Mouse (Mus musculus): ENCODE results near the gene Cdip1. TPM values are rescaled to one million over a fixed set of nuclear protein-coding genes. Genes with fewer than 3 reads are reported as not detected.

Gene Cdip1
- total RNA-seq, 2 experiments from 2014 or later: 188 to 191 TPM

- peak in 1 of 2 experiments; percentile 30 for DNase-seq (ENCODE audit: low spot score in 2 of 2)
Observed at GRCm38 (mm10) chr16:4722128-4722914, 67.8 kb downstream of the Cdip1 start.

DNA sequence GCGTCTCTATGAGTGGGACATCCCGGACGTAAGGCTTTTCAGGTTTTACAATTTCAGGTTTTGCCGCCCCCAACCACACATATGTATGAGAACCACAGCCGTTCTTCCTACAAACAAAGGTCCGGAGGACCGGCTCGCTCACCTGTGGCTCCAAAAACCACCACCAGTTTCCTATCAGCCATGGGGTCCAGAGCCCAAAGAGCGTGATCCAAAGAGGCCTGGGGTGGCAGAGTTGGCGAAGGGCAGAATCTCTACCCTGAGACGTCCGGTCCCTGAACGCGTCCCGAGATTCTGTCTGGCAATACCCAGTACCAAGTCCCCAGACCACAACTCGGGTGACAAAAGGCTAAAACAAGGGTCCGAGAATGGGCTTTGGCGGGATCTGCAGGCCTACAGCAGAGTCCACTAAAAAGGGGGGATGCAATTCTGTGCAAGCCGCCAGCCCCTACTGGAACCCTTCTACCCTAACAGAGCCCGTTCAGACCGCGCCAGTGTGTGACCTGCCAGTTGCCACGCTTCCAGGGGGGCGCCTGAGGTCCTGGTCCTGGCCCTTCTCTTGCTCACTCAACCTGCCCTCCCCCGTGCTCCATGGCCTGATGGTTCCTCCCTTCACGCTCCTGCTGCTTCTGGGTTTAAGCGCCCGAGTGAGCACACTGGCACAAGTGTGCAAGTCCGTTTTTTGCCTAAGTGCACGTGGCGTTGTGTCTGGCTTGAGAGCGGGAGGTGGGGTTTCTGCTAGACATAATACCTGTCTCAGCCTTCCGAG lies 71.2 kb downstream of the Cdip1 start, which contains the start of gene Nmral1:
Gene Nmral1, minus strand, starts transcription at position 604 of the 766 bp plus-strand sequence.
- peak; percentile 60 to 73 for DNase-seq (ENCODE audit: low spot score in 2 of 2)

GRCm38 (mm10) chr16:4717866-4718265 lies 72.2 kb downstream of the Cdip1 start:
- no peak for DNase-seq (ENCODE audit: low spot score in 2 of 2)

DNA sequence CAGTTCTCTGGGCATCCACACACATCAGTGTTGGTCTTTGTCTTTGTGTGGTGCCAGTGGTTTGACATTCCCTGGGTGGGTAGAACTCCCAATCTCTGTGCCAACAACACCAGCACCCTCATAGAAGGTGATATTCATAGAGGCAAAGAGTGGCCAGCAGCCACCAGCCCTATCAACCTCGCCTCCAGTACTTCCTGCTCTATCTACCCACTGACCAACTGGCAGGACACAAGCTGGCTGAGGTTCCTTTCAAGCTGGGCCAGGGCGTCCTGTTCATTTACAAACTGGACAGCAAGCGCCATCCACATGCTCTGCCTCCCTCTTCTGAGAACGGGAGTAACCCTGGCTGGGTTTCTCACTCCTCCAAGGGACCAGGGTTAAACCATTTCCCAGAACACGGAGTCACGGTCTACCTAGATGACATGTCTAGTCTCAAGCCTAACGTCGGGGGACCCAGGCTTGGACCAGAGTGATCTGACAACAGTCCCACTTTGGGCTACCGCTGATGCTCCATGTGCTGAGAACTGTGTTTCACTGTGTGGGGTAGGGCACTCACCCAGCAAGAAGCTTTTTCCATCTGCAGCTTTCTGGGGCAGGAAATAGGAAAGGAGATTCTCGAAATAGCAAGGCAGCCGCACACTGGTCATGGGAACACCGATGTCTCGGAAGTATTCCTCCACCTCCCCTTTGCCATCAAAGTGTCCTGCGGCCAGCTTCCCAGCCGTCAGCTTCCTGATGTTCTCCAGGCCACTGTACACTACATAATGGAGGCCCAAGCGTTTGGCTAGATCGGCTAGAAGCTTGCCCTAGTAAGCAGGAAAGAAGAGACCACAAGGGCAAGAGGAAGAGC lies 76.0 kb downstream of the Cdip1 start:
- no peak for DNase-seq (ENCODE audit: low spot score in 2 of 2)

- DNase-seq (ENCODE audit: low spot score in 2 of 2): no peak
Observed at GRCm38 (mm10) chr16:4711173-4711572, 78.9 kb downstream of the Cdip1 start.

DNA sequence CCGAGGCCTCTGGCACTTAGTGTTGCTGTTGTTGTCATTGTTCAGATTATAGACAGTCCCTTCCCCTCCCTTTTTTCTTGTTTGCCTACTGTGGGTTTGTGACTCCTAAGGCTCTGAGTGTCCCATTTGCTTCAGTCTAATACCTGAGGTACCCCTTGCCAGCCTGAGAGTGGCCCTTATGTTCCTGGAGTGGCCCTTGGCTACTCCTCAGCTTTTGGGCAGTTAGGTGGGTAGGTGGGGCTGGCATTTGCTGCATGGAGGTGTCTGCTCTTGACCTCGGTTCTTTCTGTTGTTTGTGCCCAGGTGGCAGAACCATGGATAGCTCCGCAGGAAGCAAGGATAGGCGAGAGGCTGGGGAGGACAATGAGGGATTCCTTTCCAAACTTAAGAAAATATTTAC lies 84.6 kb downstream of the Cdip1 start:
- DNase-seq (ENCODE audit: low spot score in 2 of 2): no peak

DNA sequence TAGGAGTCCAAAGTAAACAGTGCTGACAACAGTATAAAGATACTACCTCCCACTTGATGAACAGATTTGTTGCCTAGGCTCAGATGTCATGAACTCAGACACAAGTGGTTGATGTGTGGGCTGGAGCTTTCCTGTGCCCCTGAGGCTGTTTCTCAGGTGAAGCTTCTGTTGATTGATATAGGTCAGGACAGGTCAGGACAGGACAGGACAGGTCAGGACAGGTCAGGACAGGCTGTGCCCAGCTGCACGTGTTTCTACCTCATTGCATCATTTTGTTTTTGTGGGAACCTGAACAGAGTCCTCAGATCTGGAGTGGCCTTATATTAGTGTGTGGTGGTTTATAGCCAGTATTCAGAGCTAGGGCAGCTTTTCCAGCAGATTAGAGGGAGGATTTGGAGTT lies 87.4 kb downstream of the Cdip1 start:
- DNase-seq (ENCODE audit: low spot score in 2 of 2): no peak

- DNase-seq (ENCODE audit: low spot score in 2 of 2): no peak
Observed at GRCm38 (mm10) chr16:4701211-4701610, 88.9 kb downstream of the Cdip1 start.

Other genes starting within 250 kb of the Cdip1 start
- gene Srl, start 248.5 kb downstream of the Cdip1 start, total RNA-seq (2021): 10 to 100 TPM; 24.0 to 24.2 TPM
- 1 to 10 TPM; 3.2 to 4.5 TPM for gene Tfap4, start 230.4 kb downstream of the Cdip1 start, total RNA-seq (2021)
- 10 to 100 TPM; 19.8 to 30.5 TPM for gene Glis2, start 195.6 kb downstream of the Cdip1 start, total RNA-seq (2021)
- 10 to 100 TPM; 69.5 to 80.1 TPM for gene Pam16, start 165.3 kb downstream of the Cdip1 start, total RNA-seq (2021)
- gene Vasn, start 150.4 kb downstream of the Cdip1 start, total RNA-seq (2021): 1 to 10 TPM; 6.4 to 9.0 TPM
- 10 to 100 TPM; 61.0 to 66.2 TPM for gene Dnaja3, start 150.3 kb downstream of the Cdip1 start, total RNA-seq (2021)
- gene Coro7, start 110.5 kb downstream of the Cdip1 start, total RNA-seq (2021): 10 to 100 TPM; 95.7 to 95.9 TPM
- 10 to 100 TPM; 11.7 to 11.9 TPM for gene Nmral1, start 70.9 kb downstream of the Cdip1 start, total RNA-seq (2021)
- 10 to 100 TPM; 81.9 to 84.3 TPM for gene Hmox2, start 63.9 kb downstream of the Cdip1 start, total RNA-seq (2021)
- not detected for gene 4930562C15Rik, start 45.1 kb upstream of the Cdip1 start, total RNA-seq (2021)
- 10 to 100 TPM; 80.1 to 84.6 TPM for gene Ubald1, start 90.0 kb upstream of the Cdip1 start, total RNA-seq (2021)
- 100 to 1,000 TPM; 190 to 194 TPM for gene Mgrn1, start 96.0 kb upstream of the Cdip1 start, total RNA-seq (2021)
- gene Nudt16l1, start 148.5 kb upstream of the Cdip1 start, total RNA-seq (2021): 10 to 100 TPM; 75.5 to 77.1 TPM
- gene Anks3, start 173.9 kb upstream of the Cdip1 start, total RNA-seq (2021): 10 to 100 TPM; 57.1 to 58.6 TPM
- not detected for gene Sept12, start 207.6 kb upstream of the Cdip1 start, total RNA-seq (2021)
- gene Smim22, start 217.0 kb upstream of the Cdip1 start, total RNA-seq (2021): not detected
- 100 to 1,000 TPM; 280 to 286 TPM for gene Rogdi, start 223.3 kb upstream of the Cdip1 start, total RNA-seq (2021)

Measured in layer of hippocampus, postnatal 14 days (tissue).